21 mouse cellular contexts compared by ENCODE assay signal in the genomic region with DNA sequence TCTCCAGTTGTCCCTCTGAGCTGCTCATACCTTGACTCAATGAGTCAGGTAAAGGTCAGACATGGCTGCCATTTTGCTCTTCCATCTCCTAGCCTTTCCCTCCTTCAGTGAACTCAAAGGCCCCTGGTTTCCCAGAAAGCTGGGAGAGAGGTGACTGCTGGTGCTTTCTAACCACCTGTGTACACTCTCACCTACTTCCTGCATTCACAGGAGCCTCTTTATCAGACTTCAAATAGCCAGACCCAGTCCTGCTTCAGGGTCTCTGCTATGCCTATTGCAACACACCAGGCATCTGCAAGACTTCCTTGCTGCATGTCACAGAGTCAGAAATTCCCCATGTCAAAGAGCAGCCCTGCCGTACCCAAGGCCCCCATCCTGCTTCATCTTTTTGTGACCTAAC. TPM values are rescaled to one million over a fixed set of nuclear protein-coding genes. Genes with fewer than 3 reads are reported as not detected.
"Had no signal": no experiment of that assay in that cellular context is flagged by ENCODE, and none has a peak within 500 bp of the region (broad histone marks: within the 10 kb centered on the region; RNA-seq: fewer than 3 reads in every experiment).

No protein-coding gene starts in this region.

- ATAC-seq: liver, postnatal 0 days; lung, postnatal 0 days; midbrain, embryonic 13.5 days; midbrain, embryonic 15.5 days had no signal

- DNase-seq: liver, postnatal 0 days; lung, adult 2 months; lung, postnatal 14 days; lung, postnatal 36 days; right cerebral cortex, postnatal 14 days; thymus, adult 2 months; thymus, postnatal 25 days; thymus, postnatal 4 days had no signal

- H3K4me3 ChIP-seq: liver, embryonic 15.5 days; lung, embryonic 15.5 days; megakaryocyte, embryonic 14.5 days; midbrain, embryonic 13.5 days; midbrain, embryonic 15.5 days; neural tube, embryonic 12.5 days had no signal

- H3K36me3 ChIP-seq: liver, embryonic 15.5 days; lung, embryonic 15.5 days; midbrain, embryonic 13.5 days; midbrain, embryonic 15.5 days; neural tube, embryonic 12.5 days had no signal

- H3K27ac ChIP-seq: liver, embryonic 15.5 days; lung, embryonic 15.5 days; macrophage; midbrain, embryonic 13.5 days; midbrain, embryonic 15.5 days; neural tube, embryonic 12.5 days had no signal

- H3K27me3 ChIP-seq: liver, embryonic 15.5 days; lung, embryonic 15.5 days; midbrain, embryonic 13.5 days; midbrain, embryonic 15.5 days; neural tube, embryonic 12.5 days had no signal

- H3K9ac ChIP-seq: liver, embryonic 15.5 days; liver, postnatal 0 days; lung, embryonic 15.5 days; midbrain, embryonic 13.5 days; midbrain, embryonic 15.5 days; neural tube, embryonic 12.5 days had no signal

- H3K4me1 ChIP-seq: liver, embryonic 15.5 days; lung, embryonic 15.5 days; megakaryocyte, embryonic 14.5 days; midbrain, embryonic 15.5 days had no signal

- H3K9me3 ChIP-seq: liver, embryonic 15.5 days; lung, embryonic 15.5 days; midbrain, embryonic 13.5 days; midbrain, embryonic 15.5 days; neural tube, embryonic 12.5 days had no signal

- H3K4me2 ChIP-seq: liver, embryonic 15.5 days; lung, embryonic 15.5 days; midbrain, embryonic 11.5 days; midbrain, embryonic 13.5 days; midbrain, embryonic 15.5 days; neural tube, embryonic 12.5 days had no signal

RNA-seq across cellular contexts. Expression of a gene that starts 30.9 kb away (rescaled TPM):
- total RNA-seq: megakaryocyte progenitor cell, adult 5-6 weeks; midbrain, postnatal 0 days; neutrophil, adult 5-6 weeks had no signal
- polyA plus RNA-seq: macrophage; midbrain, embryonic 11.5 days; midbrain, postnatal 0 days; urinary bladder, adult 2 months had no signal
